Mouse (Mus musculus) CH12.LX (cell line): ENCODE data around the gene Prr12.

ENCODE experiments used
- CHD2 ChIP-seq: IDR thresholded peaks from 2 replicates; pipeline ENCODE4 v1.6.1; 2011; ENCODE audit warnings: low read length, improper control_type of control experiment
- CTCF ChIP-seq, 2 experiments: IDR thresholded peaks in 1 of 2; conservative IDR thresholded peaks in 1 of 2; 2 replicates each; pipeline ENCODE4 v1.5.1; 2011 to 2012; ENCODE audit warnings: low read depth in 2 of 2, low read length in 2 of 2, improper control_type of control experiment in 1 of 2, inconsistent platforms in 1 of 2, mild to moderate bottlenecking in 1 of 2, moderate library complexity in 1 of 2
- EP300 ChIP-seq: IDR thresholded peaks from 2 replicates; pipeline ENCODE4 v1.6.1; 2011; ENCODE audit warnings: low read length, improper control_type of control experiment
- ETS1 ChIP-seq: conservative IDR thresholded peaks from 2 replicates; pipeline ENCODE4 v1.6.1; 2012; ENCODE audit warnings: low read depth, mild to moderate bottlenecking, inconsistent platforms, low read length, improper control_type of control experiment, moderate library complexity
- HCFC1 ChIP-seq: IDR thresholded peaks from 2 replicates; pipeline ENCODE4 v1.6.1; 2012; ENCODE audit warnings: low read depth, mild to moderate bottlenecking, inconsistent platforms, low read length, improper control_type of control experiment
- JUND ChIP-seq: conservative IDR thresholded peaks from 2 replicates; pipeline ENCODE4 v1.6.1; 2011; ENCODE audit warnings: low read depth, low read length, improper control_type of control experiment
- MAFK ChIP-seq: IDR thresholded peaks from 2 replicates; pipeline ENCODE4 v1.6.1; 2011; ENCODE audit warnings: low read length, improper control_type of control experiment; ENCODE audit not compliant: insufficient replicate concordance
- MAX ChIP-seq: IDR thresholded peaks from 2 replicates; pipeline ENCODE4 v1.6.1; 2011; ENCODE audit warnings: low read length, improper control_type of control experiment
- MXI1 ChIP-seq: IDR thresholded peaks from 2 replicates; pipeline ENCODE4 v1.6.1; 2011; ENCODE audit warnings: mild to moderate bottlenecking, low read depth, low read length, improper control_type of control experiment
- NELFE ChIP-seq: IDR thresholded peaks from 2 replicates; pipeline ENCODE4 v1.6.1; 2011; ENCODE audit warnings: low read depth, low read length, improper control_type of control experiment
- NRF1 ChIP-seq: IDR thresholded peaks from 2 replicates; pipeline ENCODE4 v1.6.1; 2014; ENCODE audit warnings: low read depth, mild to moderate bottlenecking, inconsistent platforms, low read length, improper control_type of control experiment, moderate library complexity
- POLR2A ChIP-seq: IDR thresholded peaks from 2 replicates; pipeline ENCODE4 v1.6.1; 2011; ENCODE audit warnings: low read depth, mild to moderate bottlenecking, improper control_type of control experiment, low read length
- TCF12 ChIP-seq: IDR thresholded peaks from 2 replicates; pipeline ENCODE4 v1.6.1; 2014; ENCODE audit warnings: low read depth, mild to moderate bottlenecking, inconsistent platforms, low read length, improper control_type of control experiment
- ZKSCAN1 ChIP-seq: IDR thresholded peaks from 2 replicates; pipeline ENCODE4 v1.6.1; 2012; ENCODE audit warnings: low read depth, inconsistent platforms, low read length, improper control_type of control experiment, borderline replicate concordance

DNA sequence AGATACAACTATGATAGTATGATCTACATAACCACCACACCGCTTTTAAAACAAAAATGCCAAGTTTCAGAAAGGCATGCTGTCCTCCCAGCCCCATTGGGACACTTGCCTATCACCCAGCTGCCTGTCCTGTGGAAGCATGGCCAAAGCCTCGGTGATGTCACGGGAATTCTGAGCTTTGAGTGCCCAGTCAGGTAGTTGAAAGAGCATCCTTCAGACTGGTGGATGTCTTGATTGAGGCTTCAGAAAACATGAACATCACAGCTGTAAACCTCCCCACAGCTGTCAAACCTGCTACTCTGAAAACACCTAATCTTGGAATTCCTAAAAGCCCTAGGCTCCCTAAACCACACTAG is 38.6 kb downstream of the Prr12 start:
- TF ChIP-seq CTCF (conservative IDR thresholded peaks at IDR 0.05 in 1 of 2, IDR thresholded peaks at IDR 0.05 in 1 of 2; ENCODE audit: low read depth in 2 of 2, low read length in 2 of 2): no peak
- no peak for TF ChIP-seq HCFC1
- no peak for TF ChIP-seq MAFK
- TF ChIP-seq NRF1: no peak
- TF ChIP-seq JUND: no peak
- no peak for TF ChIP-seq MXI1
- TF ChIP-seq POLR2A: no peak
- TF ChIP-seq NELFE: no peak
- no peak for TF ChIP-seq TCF12
- TF ChIP-seq EP300: no peak
- no peak for TF ChIP-seq ZKSCAN1
- TF ChIP-seq CHD2: no peak
- no peak for TF ChIP-seq MAX
- no peak for TF ChIP-seq ETS1
